Mouse (Mus musculus) hindbrain, embryonic 13.5 days (tissue): ENCODE data around the gene Olfr652. TPM values are rescaled to one million over a fixed set of nuclear protein-coding genes. Genes with fewer than 3 reads are reported as not detected.

Source experiments
- polyA plus RNA-seq: library from polyadenylated mRNA; unstranded; fragments of >200 nt; fragmentation: Nextera tagmentation; extraction: Ambion mirVana; gene quantifications from 2 replicates; pipeline ENCODE4 v1.2.1, GENCODE M21; 2015

Gene Olfr652
- polyA plus RNA-seq, 1 experiment from 2014 or later: not detected

Other genes starting within 250 kb of the Olfr652 start
- 2.4 and 2.5 TPM in 2 replicates for gene Trim12a, start 245.4 kb upstream of the Olfr652 start, polyA plus RNA-seq
- gene Trim34b, start 231.4 kb upstream of the Olfr652 start, polyA plus RNA-seq: not detected in 2 replicates
- gene Trim12c, start 207.5 kb upstream of the Olfr652 start, polyA plus RNA-seq: 1.6 and 1.9 TPM in 2 replicates
- gene Trim30b, start 191.0 kb upstream of the Olfr652 start, polyA plus RNA-seq: not detected in 2 replicates
- not detected in 2 replicates for gene Trim30c, start 160.1 kb upstream of the Olfr652 start, polyA plus RNA-seq
- gene Trim30a, start 95.7 kb upstream of the Olfr652 start, polyA plus RNA-seq: 0.71 and 0.84 TPM in 2 replicates
- 0.12 and 0.30 TPM in 2 replicates for gene Trim30d, start 53.1 kb upstream of the Olfr652 start, polyA plus RNA-seq
- gene Olfr651, start 10.8 kb upstream of the Olfr652 start, polyA plus RNA-seq: not detected in 2 replicates
- not detected in 2 replicates for gene Olfr653, start 16.4 kb downstream of the Olfr652 start, polyA plus RNA-seq
- gene Olfr654, start 26.1 kb downstream of the Olfr652 start, polyA plus RNA-seq: not detected in 2 replicates
- not detected in 2 replicates for gene Olfr655, start 40.9 kb downstream of the Olfr652 start, polyA plus RNA-seq
- gene Olfr656, start 53.1 kb downstream of the Olfr652 start, polyA plus RNA-seq: not detected in 2 replicates
- not detected in 2 replicates for gene Olfr657, start 63.9 kb downstream of the Olfr652 start, polyA plus RNA-seq
- 0.09 and 0.10 TPM in 2 replicates for gene Olfr658, start 86.4 kb downstream of the Olfr652 start, polyA plus RNA-seq
- gene Olfr659, start 105.9 kb downstream of the Olfr652 start, polyA plus RNA-seq: not detected in 2 replicates
- not detected in 2 replicates for gene Olfr661, start 125.6 kb downstream of the Olfr652 start, polyA plus RNA-seq
- gene Usp17le, start 216.6 kb downstream of the Olfr652 start, polyA plus RNA-seq: not detected in 2 replicates